Mouse (Mus musculus) heart, adult 8-10 months (tissue): ENCODE results near the gene Egflam. TPM values are rescaled to one million over a fixed set of nuclear protein-coding genes. Genes with fewer than 3 reads are reported as not detected.

Experiments
- DNase-seq: peaks from one replicate; pipeline ENCODE4 v3.0.0; 2022; ENCODE audit warnings: low spot score
- total RNA-seq, 4 experiments: library from RNA; stranded (reverse); gene quantifications; 2 replicates each; pipeline ENCODE4 v1.2.4; 2022

Gene Egflam
- total RNA-seq, 4 experiments from 2014 or later, result 4.2 to 13.1 (median 8.9) TPM

GRCm38 (mm10) chr15:7180576-7180975 is 217.6 kb downstream of the Egflam start:
- DNase-seq, result no peak

DNA sequence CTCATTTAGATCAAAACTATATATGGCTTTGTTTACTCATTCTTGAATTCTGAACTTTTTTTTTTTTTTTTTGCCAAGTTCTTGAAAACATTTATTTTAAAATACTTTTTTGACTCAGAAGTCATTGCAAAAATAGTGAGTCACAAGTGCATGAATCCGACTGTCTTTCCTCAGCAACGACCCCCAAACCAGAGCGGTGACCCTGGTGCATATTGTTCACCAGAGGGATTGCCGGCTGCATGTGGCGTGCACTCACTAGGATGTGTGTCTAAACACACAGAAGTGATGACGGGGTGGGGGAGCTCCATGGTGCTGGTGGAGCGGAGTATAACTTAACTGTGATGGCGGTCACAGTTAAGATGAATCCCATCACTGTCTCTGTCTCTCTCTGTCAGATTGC is 224.4 kb downstream of the Egflam start:
- DNase-seq, result no peak

DNA sequence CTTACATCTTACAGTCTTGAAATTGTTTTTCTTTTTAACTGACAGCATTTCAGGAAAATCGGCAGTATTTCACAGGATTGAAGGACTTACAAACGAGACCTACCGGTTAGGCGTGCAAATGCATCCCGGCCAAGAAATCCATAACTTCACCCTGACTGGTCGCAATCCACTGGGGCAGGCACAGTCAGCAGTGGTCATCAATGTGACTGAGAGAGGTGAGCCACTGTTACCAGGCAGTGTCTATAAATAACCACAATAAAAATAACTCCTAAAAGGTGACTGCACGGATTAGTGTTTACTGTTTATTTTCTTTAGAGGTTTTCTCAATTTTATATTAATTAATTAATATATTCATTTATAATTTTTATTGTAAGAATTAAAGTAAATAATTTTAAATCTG is 224.8 kb downstream of the Egflam start:
- DNase-seq, result peak; percentile 20

DNA sequence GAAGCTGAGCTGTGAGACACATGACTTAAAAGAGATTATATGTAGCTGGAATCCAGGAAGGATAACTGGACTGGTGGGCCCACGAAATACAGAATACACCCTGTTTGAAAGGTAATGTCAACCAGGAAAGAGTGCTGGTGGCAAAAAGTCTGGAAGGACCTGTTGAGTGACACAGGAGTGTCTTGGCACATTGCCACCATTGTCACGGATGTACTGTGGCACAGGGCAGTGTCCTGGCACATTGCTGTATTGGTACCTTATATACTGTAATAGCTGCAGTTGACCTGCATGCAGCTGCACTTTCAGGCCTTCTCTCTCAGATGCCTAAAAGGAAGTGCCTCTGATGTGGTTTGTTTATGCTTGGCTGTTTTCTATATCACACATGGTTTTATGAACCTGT is 225.3 kb downstream of the Egflam start:
- DNase-seq, result peak; percentile 59

- DNase-seq, result no peak
Observed at GRCm38 (mm10) chr15:7167906-7168532, 230.2 kb downstream of the Egflam start.

DNA sequence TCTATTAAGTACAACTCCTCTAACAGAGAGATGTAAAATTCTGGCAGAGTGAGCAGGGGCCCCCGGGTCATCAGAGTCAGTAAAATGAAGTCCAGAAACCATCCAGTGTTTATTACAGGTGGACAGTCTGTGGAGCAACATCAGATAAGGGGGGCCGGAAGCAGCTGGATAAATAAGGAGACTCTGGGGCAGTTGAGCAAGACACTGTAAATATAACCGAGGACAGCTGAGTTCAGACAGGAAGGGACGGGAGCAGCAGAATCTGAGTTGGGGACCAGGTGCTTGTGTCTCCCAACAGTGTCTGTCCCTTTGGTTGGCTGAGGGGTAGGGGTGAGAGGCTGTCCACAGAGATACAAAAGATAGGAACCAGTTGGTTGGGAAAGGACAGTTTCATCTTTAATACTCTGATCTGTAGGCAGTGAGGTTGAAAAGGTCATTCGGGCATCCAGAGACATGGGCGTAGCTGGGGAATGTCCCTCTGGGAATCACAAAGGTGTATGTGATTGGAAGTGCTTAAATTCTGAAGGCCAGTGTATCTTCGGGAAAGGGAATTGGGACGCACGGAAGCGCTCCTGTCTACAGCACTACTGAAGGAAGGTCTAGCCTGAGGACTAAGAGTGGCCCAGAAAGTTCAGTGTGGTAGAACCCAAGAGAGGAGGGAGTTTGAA is 230.8 kb downstream of the Egflam start:
- no peak for DNase-seq

- no peak for DNase-seq
Observed at GRCm38 (mm10) chr15:7166735-7167134, 231.5 kb downstream of the Egflam start.

DNA sequence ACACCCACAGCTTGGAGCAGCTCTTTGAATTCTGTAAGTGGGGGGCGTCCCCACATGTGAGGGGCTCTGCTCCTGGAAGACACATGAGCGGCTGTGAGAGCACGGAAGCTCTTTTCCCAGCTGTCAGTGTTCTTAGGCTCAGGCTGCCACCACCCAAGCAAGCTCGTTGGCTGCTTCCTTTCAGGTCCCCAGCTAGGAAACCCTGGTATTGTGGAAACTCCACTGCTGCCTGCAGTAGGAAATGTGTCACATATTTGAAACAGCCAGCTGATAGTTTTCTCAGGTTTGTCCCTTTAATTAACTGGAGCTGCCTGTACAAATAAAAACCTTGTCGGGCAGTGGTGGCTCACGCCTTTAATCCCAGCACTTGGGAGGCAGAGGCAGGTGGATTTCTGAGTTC is 234.3 kb downstream of the Egflam start:
- no peak for DNase-seq

GRCm38 (mm10) chr15:7160321-7160720 is 237.9 kb downstream of the Egflam start:
- no peak for DNase-seq

DNA sequence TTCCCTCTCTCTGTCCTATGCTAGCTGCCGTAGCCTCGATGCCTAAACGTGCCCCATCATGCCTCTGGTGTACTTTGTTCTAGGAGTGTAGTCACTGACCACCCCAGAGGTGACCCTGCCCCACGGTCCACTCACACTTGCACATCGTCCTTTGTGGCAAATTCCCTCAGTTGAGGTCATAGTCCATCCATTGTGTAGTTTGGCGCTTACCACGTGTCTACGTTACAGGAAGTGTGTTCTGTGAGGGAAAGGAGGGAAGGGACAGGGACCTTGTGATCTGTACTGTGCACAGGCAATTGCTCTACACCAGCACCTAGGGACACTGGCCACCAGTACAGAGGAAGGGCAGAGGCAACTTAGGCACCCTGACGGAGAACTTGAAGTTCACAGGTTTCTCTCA is 238.3 kb downstream of the Egflam start:
- no peak for DNase-seq

DNA sequence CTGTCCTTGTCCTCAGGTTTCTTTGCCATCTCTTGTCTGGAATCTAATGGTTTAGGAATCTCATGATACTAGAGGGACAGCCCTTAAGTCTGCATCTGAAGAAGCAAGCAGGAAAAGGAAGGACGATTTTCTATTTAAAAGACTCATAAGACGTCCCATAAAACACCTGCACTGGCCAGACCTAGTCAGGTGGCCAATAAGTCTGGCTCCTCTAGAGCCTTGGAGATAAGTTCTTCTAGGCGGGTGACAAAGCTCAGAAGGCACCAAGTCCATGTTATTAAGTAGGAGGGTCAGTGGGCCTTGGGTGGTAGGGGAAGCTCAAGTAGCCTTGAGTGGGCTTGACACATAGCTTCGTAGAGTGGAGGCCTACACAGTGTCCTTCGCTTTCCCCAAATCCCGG is 240.5 kb downstream of the Egflam start:
- DNase-seq, result no peak
